Mouse (Mus musculus) embryonic facial prominence, embryonic 11.5 days (tissue): ENCODE data around the gene Gdpd1. TPM values are rescaled to one million over a fixed set of nuclear protein-coding genes. Genes with fewer than 3 reads are reported as not detected.
A peak's percentile ranks its signal among the peaks of the same experiment; 100 is the strongest.
"Not testable (repeated sequence)": the region's sequence is repeated elsewhere in the genome, so short reads cannot be mapped to it uniquely, and the experiment has no call there.

Source experiments
- ATAC-seq: fragments of 200-750 bp; cut with Nextera tagmentation; replicated peaks from 2 replicates; pipeline ENCODE4 v1.8.0; 2017; ENCODE audit warnings: low read depth; ENCODE audit not compliant: insufficient number of reproducible peaks, low FRiP score, low TSS enrichment
- DNase-seq: peaks from one replicate; pipeline ENCODE4 v3.0.0-alpha.2; 2015; ENCODE audit warnings: low spot score
- H3K27ac ChIP-seq: fragments of 300-500 bp; sonication (generic); replicated peaks from 2 replicates; pipeline ENCODE4 v1.5.1; 2014; ENCODE audit warnings: mild to moderate bottlenecking, low read depth, low read length, control low read depth
- H3K27me3 ChIP-seq: fragments of 300-500 bp; sonication (generic); 2 replicates; pipeline ENCODE4 v1.6.1; 2014; ENCODE audit warnings: mild to moderate bottlenecking, low read length, moderate library complexity, mixed read lengths; ENCODE audit not compliant: control insufficient read depth, insufficient read depth
- H3K36me3 ChIP-seq: fragments of 300-500 bp; sonication (generic); replicated peaks from 2 replicates; pipeline ENCODE4 v1.6.1; 2014; ENCODE audit warnings: low read depth, mild to moderate bottlenecking, low read length, moderate library complexity, mixed read lengths; ENCODE audit not compliant: control insufficient read depth, insufficient read depth
- H3K4me1 ChIP-seq: fragments of 300-500 bp; sonication (generic); 2 replicates; pipeline ENCODE4 v1.6.1; 2014; ENCODE audit warnings: low read length, mixed read lengths; ENCODE audit not compliant: control insufficient read depth, insufficient read depth
- H3K4me2 ChIP-seq: fragments of 300-500 bp; sonication (generic); 2 replicates; pipeline ENCODE4 v1.6.1; 2014; ENCODE audit warnings: low read depth, mild to moderate bottlenecking, control low read depth, low read length, moderate library complexity
- H3K4me3 ChIP-seq: fragments of 300-500 bp; sonication (generic); 2 replicates; pipeline ENCODE4 v1.5.1; 2014; ENCODE audit warnings: low read depth, low read length, control low read depth
- H3K9ac ChIP-seq: fragments of 300-500 bp; sonication (generic); replicated peaks from 2 replicates; pipeline ENCODE4 v1.6.1; 2014; ENCODE audit warnings: mild to moderate bottlenecking, control low read depth, low read length
- H3K9me3 ChIP-seq: fragments of 300-500 bp; sonication (generic); replicated peaks from 2 replicates; pipeline ENCODE4 v1.6.1; 2016; ENCODE audit warnings: mild to moderate bottlenecking, low read length, inconsistent platforms, mixed read lengths; ENCODE audit not compliant: control insufficient read depth
- WGBS: fragments of 180-500 bp; shearing (Covaris S2); extraction: QIAGEN DNeasy Blood & Tissue Kit; methylation state at CpG from one replicate; pipeline ENCODE4 v1.1.7; 2014; 5-methylcytosine and 5-hydroxymethylcytosine counted together
- polyA plus RNA-seq: library from polyadenylated mRNA; unstranded; fragments of >200 nt; fragmentation: Nextera tagmentation; extraction: Ambion mirVana; gene quantifications from 2 replicates; pipeline ENCODE4 v1.2.1, GENCODE M21; 2014

Gdpd1 gene
- polyA plus RNA-seq, 1 experiment from 2014 or later = 50.4 TPM

DNA sequence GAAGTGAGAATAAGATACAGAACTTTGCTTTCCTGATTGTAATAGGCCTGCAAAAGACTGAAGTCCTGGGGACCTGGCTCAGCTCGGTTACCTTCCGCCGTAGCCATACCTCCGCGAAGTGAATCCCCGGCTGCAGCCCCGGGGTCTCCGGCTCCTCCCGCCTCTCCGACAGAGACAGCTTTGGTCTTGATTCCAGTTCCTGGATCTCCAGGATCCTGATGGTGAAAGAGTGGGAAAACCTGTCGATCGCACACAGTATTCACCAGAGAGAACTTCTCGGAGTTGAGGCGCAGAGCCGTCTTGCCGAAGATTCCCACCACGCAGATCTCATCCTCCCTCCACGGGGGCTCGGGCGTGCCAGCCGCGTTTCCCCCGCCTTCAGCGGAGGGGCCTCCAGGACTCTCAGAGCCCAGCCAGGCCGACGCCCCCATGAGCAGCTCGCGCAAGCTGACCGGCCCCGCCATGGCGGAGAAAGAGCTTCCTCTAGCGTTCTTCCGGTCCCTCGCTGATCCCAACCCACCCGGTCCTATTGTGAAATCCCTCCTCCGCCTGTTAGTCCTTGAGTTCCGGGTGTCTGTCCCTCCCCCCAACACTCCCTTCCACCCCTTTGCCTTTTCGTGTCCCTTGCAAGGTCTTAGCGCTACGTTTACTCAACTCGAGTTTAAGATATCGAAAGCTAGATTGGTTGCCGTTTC lies 12.6 kb upstream of the Gdpd1 start, which contains the start of gene Smg8:
Gene Smg8 (minus strand): TSS at position 485 of the 695 bp plus-strand sequence.
- Histone ChIP-seq H3K4me2 (peak within 1 kb of the TSS; percentile 68), H3K4me3 (peak within 1 kb of the TSS; percentile 64), H3K4me1 (no peaks in the 10 kb centered on the region; the same call in none of the 2 replicates), H3K9ac (peak within 1 kb of the TSS; percentile 69), H3K9me3 (no peaks in the 10 kb centered on the region), H3K27me3 (no peaks in the 10 kb centered on the region), H3K27ac (0 out of 2 replicates have a peak within 1 kb of the TSS, but pooled peaks have one; percentile 2), H3K36me3 (peaks cover 3% of the 10 kb centered on the region; the same call in 1 of the 2 replicates)
- DNase-seq = peak; percentile 89
- WGBS = under 1% methylated on average over 42 of the region's 43 CpGs
- peak; percentile 88 for ATAC-seq

DNA sequence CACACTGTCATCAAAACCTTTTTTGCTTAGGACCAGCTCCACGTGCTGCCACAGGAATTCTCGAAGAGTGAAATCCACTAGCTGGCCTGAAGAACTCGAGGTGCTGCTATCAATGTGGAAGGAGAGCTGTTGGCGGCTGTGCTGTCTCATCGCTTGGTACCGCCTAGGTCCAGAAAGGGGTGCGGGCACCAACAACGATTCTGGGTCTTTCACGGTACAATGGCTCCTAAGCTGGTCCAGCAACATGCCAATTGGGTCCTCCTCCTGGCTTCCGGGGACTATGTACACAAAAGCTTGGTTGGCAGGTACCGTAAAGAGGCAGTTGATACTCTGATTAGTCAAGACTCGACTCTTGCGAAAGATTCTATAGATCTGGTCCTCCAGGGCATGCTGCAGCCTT lies 11.6 kb upstream of the Gdpd1 start:
- Histone ChIP-seq H3K36me3 (no peaks in the 10 kb centered on the region; the same call in none of the 2 replicates), H3K9me3 (no peaks in the 10 kb centered on the region), H3K4me2 (peak overlapping the region; percentile 68), H3K27ac (no peak overlapping the region), H3K9ac (no peak overlapping the region; the same call in 1 of the 2 replicates), H3K4me3 (peak overlapping the region; percentile 64), H3K4me1 (no peaks in the 10 kb centered on the region; the same call in none of the 2 replicates), H3K27me3 (no peaks in the 10 kb centered on the region)
- 92% methylated on average over 13 of the region's 13 CpGs for WGBS
- ATAC-seq = no peak
- no peak for DNase-seq

DNA sequence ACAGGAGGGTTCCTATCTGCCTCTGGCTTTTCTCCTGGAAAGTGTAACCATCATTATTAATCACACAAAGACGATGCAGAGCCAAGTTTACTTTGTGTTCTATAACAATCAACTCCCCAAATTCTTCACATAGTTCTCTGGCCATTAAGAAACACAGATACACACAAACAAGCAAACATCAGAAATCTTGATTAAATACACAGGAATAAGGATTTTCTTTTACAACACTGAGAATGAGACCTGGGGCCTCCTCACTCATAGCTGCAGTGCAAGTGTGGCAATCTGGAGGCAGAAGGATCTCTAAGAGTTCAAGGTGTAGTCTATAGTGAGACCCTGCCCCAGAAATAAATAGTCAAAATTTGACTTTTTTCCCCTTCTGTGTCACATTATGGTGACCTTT lies 9.8 kb upstream of the Gdpd1 start:
- no peak for ATAC-seq
- Histone ChIP-seq H3K4me3 (no peak overlapping the region), H3K4me2 (no peak overlapping the region), H3K9me3 (no peaks in the 10 kb centered on the region), H3K4me1 (no peaks in the 10 kb centered on the region; the same call in none of the 2 replicates), H3K27me3 (no peaks in the 10 kb centered on the region), H3K27ac (no peak overlapping the region), H3K9ac (no peak overlapping the region), H3K36me3 (peaks cover 4% of the 10 kb centered on the region)
- 86% methylated on average over 1 of the region's 1 CpGs for whole genome bisulfite sequencing
- no peak for DNase-seq

DNA sequence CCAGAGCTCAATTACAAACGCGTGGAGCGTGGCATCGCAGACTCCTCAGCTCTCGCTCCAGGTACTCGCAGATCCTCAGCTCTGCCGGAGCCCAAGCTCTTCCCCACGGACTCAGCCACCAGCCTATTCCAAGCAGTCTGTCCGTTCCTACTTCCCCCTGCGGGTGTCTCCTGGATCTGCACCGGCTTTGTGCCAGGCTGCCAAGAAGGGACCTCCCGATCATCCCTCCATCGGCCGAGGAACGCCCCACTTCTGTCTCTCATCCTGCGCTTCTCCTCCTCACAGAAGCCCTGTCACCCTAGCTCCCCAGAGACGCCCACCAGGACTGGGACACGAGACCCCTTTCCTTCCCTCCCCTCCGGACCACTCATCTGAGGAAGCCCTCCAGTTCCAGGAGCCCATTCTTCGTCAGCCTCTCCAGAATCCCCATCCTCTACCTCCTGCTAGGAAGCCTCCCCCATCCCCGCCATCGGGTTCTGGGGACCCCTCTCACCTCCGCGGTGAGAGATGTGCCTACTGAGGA lies 458 bp downstream of the Gdpd1 start:
- Histone ChIP-seq H3K27ac (peak overlapping the region; percentile 60; the same call in 1 of the 2 replicates), H3K9me3 (no peaks in the 10 kb centered on the region), H3K4me2 (peak overlapping the region; percentile 86), H3K27me3 (no peaks in the 10 kb centered on the region), H3K4me3 (peak overlapping the region; percentile 65), H3K36me3 (no peaks in the 10 kb centered on the region), H3K9ac (peak overlapping the region; percentile 72), H3K4me1 (no peaks in the 10 kb centered on the region)
- peak; percentile 76 for ATAC-seq
- DNase-seq = peak; percentile 77
- WGBS = under 1% methylated on average over 24 of the region's 24 CpGs

- no peak for DNase-seq
- Histone ChIP-seq H3K36me3 (no peaks in the 10 kb centered on the region; the same call in 1 of the 2 replicates), H3K4me2 (no peak overlapping the region), H3K4me3 (no peak overlapping the region), H3K4me1 (no peaks in the 10 kb centered on the region), H3K9ac (no peak overlapping the region), H3K27ac (no peak overlapping the region), H3K9me3 (no peaks in the 10 kb centered on the region), H3K27me3 (no peaks in the 10 kb centered on the region)
- WGBS = 72% methylated on average over 3 of the region's 3 CpGs
- no peak for ATAC-seq
These were observed 11.8 kb downstream of the Gdpd1 start for GRCm38 (mm10) chr11:87062087-87062486.

GRCm38 (mm10) chr11:87060410-87060809 lies 13.5 kb downstream of the Gdpd1 start:
- H3K4me1 ChIP-seq = no peaks in the 10 kb centered on the region
- ATAC-seq (no peak), DNase-seq (no peak)
- no peaks in the 10 kb centered on the region for H3K27me3 ChIP-seq
- no peak overlapping the region for H3K9ac ChIP-seq
- no peaks in the 10 kb centered on the region for H3K9me3 ChIP-seq
- WGBS = 95% methylated on average over 2 of the region's 2 CpGs
- H3K27ac ChIP-seq = no peak overlapping the region
- H3K4me3 ChIP-seq = no peak overlapping the region
- H3K36me3 ChIP-seq = no peaks in the 10 kb centered on the region; the same call in 1 of the 2 replicates
- H3K4me2 ChIP-seq = no peak overlapping the region

DNA sequence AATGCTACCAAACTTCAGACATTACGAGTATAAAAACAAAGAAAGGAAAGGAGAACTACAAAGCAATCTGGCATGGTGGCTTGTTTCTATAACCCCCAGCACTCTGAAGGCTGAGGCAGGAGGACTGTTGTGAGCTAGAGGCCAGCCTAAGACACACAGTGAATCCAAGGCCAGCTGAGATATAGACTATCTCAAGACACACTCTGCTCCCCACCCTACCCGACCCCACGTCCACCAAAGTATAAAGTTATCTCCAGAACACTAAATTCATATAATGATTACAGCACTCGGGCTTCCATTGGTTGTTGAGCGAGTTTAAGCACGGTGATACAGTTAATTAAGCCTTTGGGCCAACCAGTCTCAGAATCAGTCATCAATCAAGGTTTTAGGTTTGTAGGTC lies 17.6 kb downstream of the Gdpd1 start:
- ATAC-seq = no peak
- H3K27ac ChIP-seq = no peak overlapping the region
- no peak overlapping the region for H3K4me3 ChIP-seq
- no peak overlapping the region for H3K4me2 ChIP-seq
- no peak for DNase-seq
- H3K9me3 ChIP-seq = no peaks in the 10 kb centered on the region
- H3K36me3 ChIP-seq = no peaks in the 10 kb centered on the region; the same call in 1 of the 2 replicates
- no peak overlapping the region for H3K9ac ChIP-seq
- WGBS = 78% methylated on average over 6 of the region's 6 CpGs
- no peaks in the 10 kb centered on the region for H3K27me3 ChIP-seq
- no peaks in the 10 kb centered on the region for H3K4me1 ChIP-seq

GRCm38 (mm10) chr11:87048900-87049299 lies 25.0 kb downstream of the Gdpd1 start:
- not testable (repeated sequence) for H3K27ac ChIP-seq
- WGBS = 91% methylated on average over 7 of the region's 7 CpGs

More at GRCm38 (mm10) chr11:87048900-87049299, 25.0 kb downstream of the Gdpd1 start:
- not testable (repeated sequence) for H3K4me1 ChIP-seq, H3K27me3 ChIP-seq, ATAC-seq, H3K9ac ChIP-seq, DNase-seq, H3K4me2 ChIP-seq, H3K4me3 ChIP-seq, H3K36me3 ChIP-seq, H3K9me3 ChIP-seq
